Mouse (Mus musculus): Measurements from ENCODE around the gene Bag6. TPM values are rescaled to one million over a fixed set of nuclear protein-coding genes. Genes with fewer than 3 reads are reported as not detected.

Gene Bag6
- polyA plus RNA-seq, 1 experiment from 2014 or later, result 51.2 TPM

DNA sequence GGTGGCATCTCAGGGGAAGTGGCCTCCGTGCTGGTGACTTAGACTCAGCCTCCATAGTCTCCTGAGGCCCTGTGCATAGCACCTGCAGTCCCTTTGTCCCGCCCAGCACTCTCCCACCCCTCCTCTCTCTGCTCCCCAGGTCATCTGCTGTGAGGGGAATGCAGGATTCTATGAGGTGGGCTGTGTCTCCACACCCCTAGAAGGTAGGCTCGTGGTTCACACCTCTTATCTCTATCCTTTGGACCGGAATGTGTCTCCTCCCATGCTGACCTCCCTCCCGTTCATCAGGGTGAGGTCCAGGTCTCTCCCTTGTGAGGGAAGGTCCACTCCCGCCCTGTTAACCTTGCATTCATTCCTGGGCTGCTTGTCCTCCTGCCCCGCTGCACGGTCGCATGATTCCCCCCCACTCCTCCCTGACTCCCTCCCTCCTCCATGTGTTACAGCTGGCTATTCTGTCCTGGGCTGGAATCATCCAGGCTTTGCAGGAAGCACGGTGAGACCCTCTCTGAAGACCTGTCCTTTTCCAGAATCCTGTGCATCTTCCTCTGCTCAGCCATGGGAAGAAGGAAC, 34.7 kb upstream of the Bag6 start:
- H3K27me3 ChIP-seq, result no peaks in the 10 kb centered on the region
- H3K36me3 ChIP-seq, result peaks cover 69% of the 10 kb centered on the region
- no peak overlapping the region for H3K9ac ChIP-seq
- no peak overlapping the region for H3K27ac ChIP-seq
- H3K4me1 ChIP-seq, result no peaks in the 10 kb centered on the region
- WGBS, result 58% methylated on average over 10 of the region's 10 CpGs
- no peak for ATAC-seq (ENCODE audit: borderline replicate concordance, extremely low read depth, low FRiP score, low TSS enrichment)
- no peaks in the 10 kb centered on the region for H3K9me3 ChIP-seq
- no peak overlapping the region for H3K4me3 ChIP-seq
- H3K4me2 ChIP-seq, result no peak overlapping the region

DNA sequence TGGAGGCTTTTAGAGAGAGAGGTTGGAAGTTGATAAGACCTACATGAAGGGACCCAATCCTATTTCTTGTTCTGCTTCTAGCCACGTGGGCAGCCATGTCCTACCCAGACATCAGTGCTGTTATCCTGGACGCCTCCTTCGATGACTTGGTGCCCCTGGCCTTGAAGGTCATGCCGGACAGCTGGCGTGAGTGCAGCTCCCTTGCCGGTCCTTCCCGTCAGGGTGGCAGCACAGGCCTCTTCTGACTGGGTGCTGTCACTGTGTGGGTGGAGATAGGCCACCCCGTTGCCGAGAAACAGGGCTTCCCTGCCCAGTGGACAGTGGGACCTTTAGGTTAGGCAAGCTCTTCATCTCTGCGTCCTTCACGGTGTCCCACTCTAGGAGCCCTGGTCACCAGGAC, 33.8 kb upstream of the Bag6 start:
- 85% methylated on average over 11 of the region's 11 CpGs for WGBS

DNA sequence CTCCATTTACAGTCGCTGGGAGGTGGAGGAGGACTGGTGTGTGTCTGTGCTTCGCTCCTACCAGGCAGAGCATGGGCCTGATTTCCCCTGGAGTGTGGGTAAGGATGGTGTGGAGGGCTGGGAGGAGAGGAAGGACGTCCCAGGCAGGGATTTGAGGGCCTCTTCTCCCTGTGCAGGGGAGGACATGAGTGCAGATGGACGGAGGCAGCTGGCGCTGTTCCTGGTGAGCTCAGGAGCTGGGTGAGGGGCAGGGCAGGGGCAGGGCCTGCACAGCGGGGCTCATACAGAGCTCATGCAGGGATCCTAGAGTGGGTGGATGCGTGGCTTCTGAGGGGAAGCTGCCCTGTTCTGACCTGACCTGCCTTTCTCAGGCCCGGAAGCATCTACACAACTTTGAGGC, 32.7 kb upstream of the Bag6 start:
- no peak for ATAC-seq (ENCODE audit: borderline replicate concordance, extremely low read depth, low FRiP score, low TSS enrichment)
- no peak overlapping the region for H3K4me3 ChIP-seq
- H3K27ac ChIP-seq, result no peak overlapping the region
- H3K9me3 ChIP-seq, result no peaks in the 10 kb centered on the region
- peaks cover 51% of the 10 kb centered on the region for H3K36me3 ChIP-seq
- H3K27me3 ChIP-seq, result no peaks in the 10 kb centered on the region
- no peak overlapping the region for H3K9ac ChIP-seq
- H3K4me2 ChIP-seq, result no peak overlapping the region
- 63% methylated on average over 8 of the region's 8 CpGs for WGBS
- H3K4me1 ChIP-seq, result no peaks in the 10 kb centered on the region

More for the DNA sequence above, 33.8 kb upstream of the Bag6 start:
- ATAC-seq (ENCODE audit: borderline replicate concordance, extremely low read depth, low FRiP score, low TSS enrichment), result no peak
- Histone ChIP-seq H3K4me1 (no peaks in the 10 kb centered on the region), H3K9me3 (no peaks in the 10 kb centered on the region), H3K4me3 (no peak overlapping the region), H3K9ac (no peak overlapping the region), H3K4me2 (no peak overlapping the region), H3K27ac (no peak overlapping the region), H3K27me3 (no peaks in the 10 kb centered on the region), H3K36me3 (peaks cover 62% of the 10 kb centered on the region)

DNA sequence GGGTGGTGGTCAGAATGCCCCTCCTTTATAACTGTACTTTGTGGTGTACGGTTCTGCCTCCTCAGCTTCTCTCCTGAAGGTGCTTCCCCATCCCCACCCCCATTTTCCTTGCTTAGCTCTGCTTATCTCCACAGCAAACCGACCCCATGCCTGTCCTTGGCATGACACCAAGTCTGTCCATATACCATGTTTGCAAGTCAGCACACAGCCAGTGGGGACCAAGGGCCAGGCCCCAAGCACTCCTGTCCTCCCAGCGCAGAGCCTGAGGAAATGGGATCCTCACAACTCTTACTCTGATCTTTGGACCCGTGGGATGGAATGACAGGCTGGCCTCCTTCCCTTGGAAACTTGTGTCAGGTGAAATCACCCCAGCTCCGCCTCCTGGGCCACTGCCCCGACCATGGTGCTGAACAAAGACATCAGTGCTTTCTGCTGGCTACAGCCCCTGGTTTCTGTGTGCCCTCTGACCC, 31.7 kb upstream of the Bag6 start:
- Histone ChIP-seq H3K9me3 (no peaks in the 10 kb centered on the region), H3K36me3 (peaks cover 43% of the 10 kb centered on the region), H3K4me3 (no peak overlapping the region), H3K4me2 (no peak overlapping the region), H3K9ac (no peak overlapping the region), H3K27me3 (no peaks in the 10 kb centered on the region), H3K27ac (no peak overlapping the region), H3K4me1 (no peaks in the 10 kb centered on the region)
- ATAC-seq (ENCODE audit: borderline replicate concordance, extremely low read depth, low FRiP score, low TSS enrichment), result no peak
- 52% methylated on average over 6 of the region's 6 CpGs for WGBS

DNA sequence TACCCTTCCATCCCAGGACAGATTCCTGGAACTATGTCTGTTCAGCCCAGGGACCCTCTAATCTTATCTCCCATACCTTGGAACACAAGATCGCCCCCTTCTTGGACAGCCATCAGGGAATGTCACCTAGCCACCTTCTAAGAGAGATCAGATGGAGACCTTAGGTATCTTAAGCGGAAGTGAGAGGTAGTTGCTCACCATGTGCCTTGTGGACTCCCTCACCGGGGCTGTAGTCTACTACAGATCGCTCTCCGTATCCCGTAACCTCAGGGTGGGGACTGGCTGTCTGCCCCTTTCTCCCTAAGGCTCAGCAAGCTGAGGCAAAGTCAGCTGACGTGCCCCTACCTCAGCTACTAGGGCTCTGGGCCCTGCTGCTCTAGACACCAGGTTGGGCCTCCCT, 30.9 kb upstream of the Bag6 start:
- 91% methylated on average over 7 of the region's 7 CpGs for WGBS
- Histone ChIP-seq H3K36me3 (peaks cover 34% of the 10 kb centered on the region), H3K27ac (no peak overlapping the region), H3K4me2 (no peak overlapping the region), H3K9me3 (no peaks in the 10 kb centered on the region), H3K9ac (no peak overlapping the region), H3K4me1 (no peaks in the 10 kb centered on the region), H3K27me3 (no peaks in the 10 kb centered on the region), H3K4me3 (no peak overlapping the region)
- no peak for ATAC-seq (ENCODE audit: borderline replicate concordance, extremely low read depth, low FRiP score, low TSS enrichment)

DNA sequence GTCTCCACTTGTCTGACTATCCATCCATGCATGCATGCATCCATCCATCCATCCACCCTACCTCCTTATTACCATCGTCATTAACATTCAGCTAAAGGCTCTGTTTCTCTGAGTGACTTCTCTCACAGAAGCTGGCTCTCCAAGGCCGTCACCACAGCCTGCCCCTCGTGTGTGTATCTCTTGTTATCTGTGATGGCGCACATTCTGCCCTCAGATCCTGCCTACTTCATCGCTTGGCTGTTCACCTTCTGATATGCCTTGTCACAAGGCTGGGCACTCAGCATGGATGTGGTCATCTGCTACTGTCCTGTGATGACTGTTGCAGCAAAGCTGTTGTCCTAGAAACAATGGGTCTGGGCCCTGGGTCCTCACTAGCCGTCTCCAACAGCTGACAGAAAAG, 30.2 kb upstream of the Bag6 start:
- ATAC-seq (ENCODE audit: borderline replicate concordance, extremely low read depth, low FRiP score, low TSS enrichment), result no peak
- WGBS, result 57% methylated on average over 6 of the region's 6 CpGs
- no peaks in the 10 kb centered on the region for H3K4me1 ChIP-seq

DNA sequence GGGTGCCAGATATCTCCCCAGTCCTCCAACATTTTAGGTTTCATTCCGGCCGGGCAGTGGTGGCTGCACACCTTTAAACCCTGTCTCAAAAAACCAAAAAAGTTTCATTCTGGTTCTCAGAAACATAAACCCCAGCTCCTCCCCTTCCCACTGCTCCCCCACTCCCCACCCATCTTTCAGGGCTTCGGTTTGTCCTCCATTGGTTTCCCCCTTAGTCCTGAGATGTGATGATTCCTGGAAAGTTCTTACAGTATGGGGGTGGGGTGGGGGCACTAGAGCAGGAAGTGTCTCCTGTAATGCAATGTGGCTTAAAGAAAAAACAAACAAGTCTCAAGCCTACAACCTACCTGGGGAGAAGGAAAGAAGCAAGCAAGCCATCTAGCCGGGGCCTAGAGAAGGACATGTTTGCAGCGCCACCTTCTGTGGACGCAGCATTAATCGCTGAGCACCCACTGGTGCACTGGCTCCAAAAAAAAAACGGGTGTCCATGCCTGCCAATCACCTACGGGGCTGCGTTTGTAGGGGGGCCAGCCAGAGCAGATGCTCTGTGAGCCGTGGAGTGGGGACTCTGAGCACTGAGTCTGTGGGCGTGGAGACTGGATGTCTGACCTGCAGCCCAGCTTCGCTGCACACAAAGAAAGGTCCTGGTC, 29.1 kb upstream of the Bag6 start:
- H3K4me3 ChIP-seq, result no peak overlapping the region
- no peak for ATAC-seq (ENCODE audit: borderline replicate concordance, extremely low read depth, low FRiP score, low TSS enrichment)
- no peaks in the 10 kb centered on the region for H3K9me3 ChIP-seq
- H3K9ac ChIP-seq, result no peak overlapping the region
- no peaks in the 10 kb centered on the region for H3K27me3 ChIP-seq
- no peaks in the 10 kb centered on the region for H3K4me1 ChIP-seq
- H3K36me3 ChIP-seq, result peaks cover 29% of the 10 kb centered on the region
- no peak overlapping the region for H3K4me2 ChIP-seq
- WGBS, result 25% methylated on average over 13 of the region's 13 CpGs
- no peak overlapping the region for H3K27ac ChIP-seq

More for the DNA sequence above, 30.2 kb upstream of the Bag6 start:
- H3K4me2 ChIP-seq, result no peak overlapping the region
- peaks cover 33% of the 10 kb centered on the region for H3K36me3 ChIP-seq
- H3K9me3 ChIP-seq, result no peaks in the 10 kb centered on the region
- H3K4me3 ChIP-seq, result no peak overlapping the region
- H3K9ac ChIP-seq, result no peak overlapping the region
- no peak overlapping the region for H3K27ac ChIP-seq
- H3K27me3 ChIP-seq, result no peaks in the 10 kb centered on the region

DNA sequence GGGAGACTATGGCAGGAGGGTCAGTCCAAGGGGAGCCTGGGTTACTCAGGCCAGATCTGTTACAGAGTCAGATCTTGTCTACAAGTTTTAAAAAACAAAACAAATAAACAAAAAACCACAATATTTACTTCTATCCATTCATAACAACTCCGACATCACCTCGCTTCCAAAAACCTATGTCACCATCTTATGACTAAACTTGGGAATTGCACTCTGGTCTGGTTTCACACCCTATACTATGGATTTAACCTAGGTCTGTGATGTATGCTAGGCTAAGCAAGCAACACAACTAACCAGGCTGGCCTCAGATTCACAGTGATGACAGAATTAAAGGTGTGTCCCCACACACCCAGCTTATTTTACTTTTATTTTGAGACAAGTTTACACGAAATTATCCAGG, 28.5 kb upstream of the Bag6 start:
- Histone ChIP-seq H3K27ac (no peak overlapping the region), H3K4me1 (no peaks in the 10 kb centered on the region), H3K27me3 (no peaks in the 10 kb centered on the region), H3K9me3 (no peaks in the 10 kb centered on the region), H3K4me3 (no peak overlapping the region), H3K36me3 (peaks cover 22% of the 10 kb centered on the region), H3K4me2 (no peak overlapping the region), H3K9ac (no peak overlapping the region)
- no peak for ATAC-seq (ENCODE audit: borderline replicate concordance, extremely low read depth, low FRiP score, low TSS enrichment)
- WGBS, result 51% methylated on average over 3 of the region's 3 CpGs

DNA sequence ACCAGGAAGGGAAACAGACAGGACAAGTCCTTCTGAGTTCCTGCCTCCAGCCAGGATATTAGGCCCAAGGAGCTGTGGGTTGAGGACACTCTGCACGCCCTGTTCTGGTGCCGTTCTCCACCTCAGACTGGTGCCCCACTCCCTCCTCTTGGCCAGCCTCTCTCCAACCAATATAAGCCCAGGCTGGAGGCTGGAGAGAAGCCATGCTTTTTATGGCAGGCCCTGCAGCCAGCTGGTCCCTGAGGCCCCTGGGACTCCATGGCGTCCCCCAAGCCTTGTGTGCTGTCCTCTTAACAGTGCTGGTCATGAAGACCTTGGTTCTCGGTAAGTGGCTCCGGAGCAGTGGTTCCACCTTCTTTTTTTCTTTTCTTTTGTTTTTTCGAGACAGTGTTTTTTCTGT, 26.9 kb upstream of the Bag6 start, which contains the start of gene Ly6g5c:
TSS of gene Ly6g5c (plus strand) at position 183 of the 400 bp plus-strand sequence.
- Histone ChIP-seq H3K4me3 (no peak within 1 kb of the TSS), H3K9ac (no peak within 1 kb of the TSS), H3K4me1 (no peaks in the 10 kb centered on the region), H3K4me2 (no peak within 1 kb of the TSS), H3K9me3 (no peaks in the 10 kb centered on the region), H3K36me3 (peaks cover 7% of the 10 kb centered on the region), H3K27me3 (no peaks in the 10 kb centered on the region), H3K27ac (no peak within 1 kb of the TSS)
- ATAC-seq (ENCODE audit: borderline replicate concordance, extremely low read depth, low FRiP score, low TSS enrichment), result no peak
- 88% methylated on average over 6 of the region's 6 CpGs for WGBS

DNA sequence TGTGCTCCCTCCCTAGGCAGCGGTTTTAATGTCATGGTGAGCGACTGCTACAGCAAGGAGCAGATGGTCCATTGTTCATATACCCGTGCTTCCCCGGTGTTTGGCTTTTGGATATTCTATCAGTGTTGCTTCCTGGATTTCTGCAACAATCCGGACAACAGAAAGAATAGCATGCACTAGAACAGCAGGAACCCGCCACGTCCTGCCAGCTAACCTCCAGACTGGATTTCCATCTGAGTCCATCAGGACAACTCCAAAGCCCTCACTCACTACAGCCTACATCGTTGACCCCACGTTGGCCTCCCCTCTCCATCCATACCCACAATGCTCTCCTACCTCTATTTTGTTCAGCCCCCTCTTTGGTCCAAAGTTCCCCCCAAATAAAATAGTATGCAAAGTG, 23.2 kb upstream of the Bag6 start:
- Histone ChIP-seq H3K4me3 (no peak overlapping the region), H3K9me3 (no peaks in the 10 kb centered on the region), H3K36me3 (peaks cover 27% of the 10 kb centered on the region), H3K27me3 (no peaks in the 10 kb centered on the region), H3K9ac (no peak overlapping the region), H3K4me2 (no peak overlapping the region), H3K4me1 (no peaks in the 10 kb centered on the region), H3K27ac (no peak overlapping the region)
- 62% methylated on average over 9 of the region's 9 CpGs for WGBS
- no peak for ATAC-seq (ENCODE audit: borderline replicate concordance, extremely low read depth, low FRiP score, low TSS enrichment)

DNA sequence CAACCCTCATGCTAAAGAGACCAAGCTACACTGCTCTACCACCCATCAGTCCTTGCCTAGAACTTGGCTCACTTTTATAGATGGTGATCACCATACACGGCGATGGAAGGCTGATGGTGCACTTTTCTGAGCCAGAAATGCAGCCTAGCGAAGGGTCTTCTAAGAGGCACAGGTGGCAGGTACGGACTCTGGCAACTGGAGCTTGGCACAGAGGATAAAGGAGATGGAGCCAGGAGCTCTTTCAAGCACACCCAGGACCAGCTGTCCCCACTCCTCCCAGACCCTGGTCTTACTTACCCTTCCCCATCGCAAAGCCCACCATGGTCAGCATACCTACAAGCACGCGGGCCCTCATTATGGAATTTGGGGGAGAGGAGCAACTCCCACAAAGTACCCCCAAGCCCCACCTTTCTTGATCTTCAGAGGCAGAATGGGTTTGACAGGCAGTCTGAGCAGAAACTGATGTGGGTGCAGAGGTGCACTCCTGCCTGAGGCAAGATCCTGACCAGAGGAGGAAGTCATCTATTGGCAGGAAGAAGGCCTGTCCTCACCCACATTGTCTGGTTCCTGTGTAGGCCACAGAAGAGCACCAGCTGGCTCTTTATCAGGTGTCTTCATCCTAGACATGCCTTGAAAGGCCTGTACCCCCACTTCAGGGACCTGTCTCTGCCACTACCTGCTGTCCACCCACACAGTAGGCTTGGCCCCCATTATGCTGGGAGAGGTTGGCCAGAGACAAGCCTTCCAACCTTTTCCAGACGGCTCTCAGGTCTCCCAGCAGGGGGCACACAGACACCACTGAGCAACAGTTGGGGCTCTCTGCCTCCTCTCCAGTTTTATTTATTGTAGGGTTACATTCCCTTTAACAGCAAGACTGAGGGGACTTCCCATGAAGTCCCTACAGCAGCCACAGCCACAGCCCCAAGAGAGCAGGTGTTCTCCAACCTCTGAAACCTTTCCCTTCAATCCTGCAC, 19.6 kb upstream of the Bag6 start, which contains the start of gene Ly6g5b:
TSS of gene Ly6g5b (minus strand) at position 383 of the 974 bp plus-strand sequence.
- ATAC-seq (ENCODE audit: borderline replicate concordance, extremely low read depth, low FRiP score, low TSS enrichment), result no peak
- no peak within 1 kb of the TSS for H3K4me2 ChIP-seq
- no peaks in the 10 kb centered on the region for H3K27me3 ChIP-seq
- 84% methylated on average over 8 of the region's 8 CpGs for WGBS
- H3K27ac ChIP-seq, result no peak within 1 kb of the TSS
- no peak within 1 kb of the TSS for H3K4me3 ChIP-seq
- H3K9me3 ChIP-seq, result no peaks in the 10 kb centered on the region
- no peak within 1 kb of the TSS for H3K9ac ChIP-seq
- peaks cover 54% of the 10 kb centered on the region for H3K36me3 ChIP-seq
- H3K4me1 ChIP-seq, result peaks cover 8% of the 10 kb centered on the region

DNA sequence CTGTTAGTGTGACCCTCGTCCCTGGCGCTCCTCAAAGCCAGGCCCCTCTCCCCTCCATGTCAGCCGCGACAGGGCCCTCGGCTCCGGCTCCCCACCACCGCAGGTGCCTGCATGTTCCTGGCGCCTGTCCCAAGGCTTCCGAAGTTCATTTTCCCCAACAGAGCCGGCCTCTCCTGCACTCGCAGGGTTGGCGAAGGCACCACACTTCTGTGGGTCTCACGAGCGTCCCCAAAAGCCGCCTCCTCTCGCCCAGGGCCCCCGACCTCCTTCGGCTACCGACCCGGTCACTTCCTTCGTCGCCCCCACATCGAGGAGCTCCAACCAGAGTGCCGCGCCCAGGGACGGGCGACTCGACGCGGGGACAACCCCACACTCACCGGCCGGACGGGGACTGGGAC, 14.2 kb upstream of the Bag6 start:
- ATAC-seq (ENCODE audit: borderline replicate concordance, extremely low read depth, low FRiP score, low TSS enrichment), result no peak
- under 1% methylated on average over 33 of the region's 33 CpGs for WGBS

More for the DNA sequence above, 14.2 kb upstream of the Bag6 start:
- no peaks in the 10 kb centered on the region for H3K27me3 ChIP-seq
- H3K36me3 ChIP-seq, result peaks cover 46% of the 10 kb centered on the region
- H3K9ac ChIP-seq, result peak overlapping the region; percentile 91
- H3K4me1 ChIP-seq, result peaks cover 30% of the 10 kb centered on the region
- H3K27ac ChIP-seq, result peak overlapping the region; percentile 60
- H3K9me3 ChIP-seq, result no peaks in the 10 kb centered on the region
- H3K4me2 ChIP-seq, result peak overlapping the region; percentile 95
- H3K4me3 ChIP-seq, result peak overlapping the region; percentile 81
